Mouse (Mus musculus) spleen, adult 18-20 months (tissue): ENCODE data around the gene Mdk.

Experiments
- DNase-seq, 2 experiments: peaks; one replicate each; pipeline ENCODE4 v3.0.0; 2022; ENCODE audit warnings: mixed read lengths in 2 of 2

The Mdk gene

DNA sequence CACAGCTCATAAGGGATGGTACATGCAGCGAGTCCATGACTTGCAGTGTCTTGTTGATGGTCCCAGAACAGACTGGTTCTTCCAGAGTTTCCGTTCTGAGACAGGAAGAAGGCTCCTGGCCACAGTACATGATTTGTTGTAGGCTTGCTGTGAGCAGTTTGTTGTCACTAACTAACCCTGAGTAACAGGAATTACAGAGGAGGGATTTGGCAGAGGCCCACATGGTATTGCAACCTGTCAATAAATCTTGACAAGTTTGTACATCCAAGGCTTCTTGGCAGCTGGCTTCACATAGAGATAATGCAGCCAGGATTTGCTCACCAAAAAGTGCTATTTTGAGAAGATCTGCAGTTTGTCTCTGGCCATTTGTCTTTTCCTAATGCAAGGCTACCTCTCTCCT is 26.0 kb downstream of the Mdk start:
- DNase-seq: no peak

DNA sequence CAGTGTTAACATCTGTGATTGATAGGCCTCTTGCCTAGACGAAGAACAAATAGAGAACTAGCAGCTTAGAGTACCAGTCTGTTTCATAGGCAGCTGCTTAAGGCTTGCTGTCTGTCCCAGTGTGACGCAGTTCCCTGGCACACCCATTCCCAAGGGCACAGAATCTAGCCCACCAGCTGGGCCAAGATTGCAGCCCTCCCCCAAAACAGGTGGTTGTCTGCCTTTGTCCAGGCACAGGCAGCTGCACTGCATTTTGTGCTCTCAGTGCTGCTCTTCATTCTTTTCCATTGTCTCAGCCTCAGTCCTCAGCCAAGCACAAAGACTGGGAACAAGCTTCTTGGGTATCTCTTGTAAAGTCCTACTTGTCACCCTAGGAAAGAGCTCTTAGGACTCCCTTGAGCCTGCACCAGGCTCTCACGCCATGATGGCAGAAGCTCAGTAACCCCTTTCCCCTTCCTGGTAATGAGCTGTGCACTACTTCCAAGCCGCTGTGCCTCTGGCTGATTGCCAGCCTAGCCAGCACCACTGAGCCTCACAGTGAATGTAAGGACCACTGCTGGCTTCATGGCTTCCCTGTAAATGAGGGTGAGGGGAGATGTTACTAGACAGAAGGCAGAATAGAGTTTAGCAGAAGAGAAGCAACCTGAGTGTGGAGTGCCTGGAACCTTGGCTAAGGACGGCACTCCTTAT is 27.3 kb downstream of the Mdk start:
- DNase-seq: no peak

DNA sequence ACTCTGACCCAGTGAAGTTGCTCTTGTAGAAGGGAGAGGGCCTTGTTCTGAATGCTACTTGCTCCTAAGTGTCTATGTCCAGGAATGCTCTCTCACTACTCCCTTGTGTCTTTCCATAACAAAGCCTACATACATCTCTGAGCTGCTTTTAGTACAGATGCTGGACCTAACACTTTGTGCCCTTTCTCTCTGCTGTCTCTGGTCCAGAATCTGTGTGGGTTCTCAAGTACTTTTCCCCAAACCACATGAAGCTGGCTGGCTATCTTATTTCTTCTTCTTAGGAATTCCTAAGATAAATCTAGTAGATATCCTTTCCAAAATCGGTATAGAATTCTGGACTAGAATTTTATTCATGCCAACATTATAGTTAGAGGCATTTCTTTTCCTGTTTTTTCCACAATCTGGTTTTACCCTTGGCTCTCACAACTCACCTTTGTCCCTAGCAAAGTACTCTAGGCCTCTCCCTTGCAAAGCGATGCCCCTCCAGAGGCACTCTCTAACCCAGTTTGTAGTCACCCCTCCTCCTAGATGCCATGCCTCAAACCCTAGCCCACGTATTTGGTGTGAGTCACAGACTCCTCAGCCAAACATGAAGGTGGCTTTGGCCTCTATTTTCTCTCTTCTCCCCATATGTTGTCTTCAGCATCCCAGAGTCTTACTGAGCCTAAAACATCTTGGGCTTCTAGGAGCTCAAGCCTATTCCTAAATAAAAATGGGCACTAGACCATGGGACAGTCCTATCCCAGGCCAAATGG is 28.7 kb downstream of the Mdk start:
- DNase-seq: no peak

DNA sequence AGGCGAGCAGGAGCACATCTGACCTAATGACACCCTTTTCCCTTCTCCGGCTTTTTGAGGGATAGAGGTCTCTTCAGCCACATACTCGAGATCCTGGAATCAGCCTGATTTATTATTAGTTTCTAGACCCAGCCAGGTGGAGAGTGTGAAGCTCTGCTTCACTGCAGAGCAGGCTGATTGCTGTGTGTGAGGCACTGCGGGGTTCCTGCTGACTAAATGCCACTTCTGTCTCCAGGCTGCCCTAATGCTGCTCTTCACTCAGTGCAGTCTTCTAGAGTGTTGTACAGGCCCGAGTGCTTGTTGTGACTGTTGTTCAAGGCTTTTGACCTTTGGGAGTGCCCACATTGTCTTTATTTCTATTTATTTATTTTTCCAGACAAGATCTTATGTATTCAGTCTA is 29.8 kb downstream of the Mdk start:
- no peak for DNase-seq

DNA sequence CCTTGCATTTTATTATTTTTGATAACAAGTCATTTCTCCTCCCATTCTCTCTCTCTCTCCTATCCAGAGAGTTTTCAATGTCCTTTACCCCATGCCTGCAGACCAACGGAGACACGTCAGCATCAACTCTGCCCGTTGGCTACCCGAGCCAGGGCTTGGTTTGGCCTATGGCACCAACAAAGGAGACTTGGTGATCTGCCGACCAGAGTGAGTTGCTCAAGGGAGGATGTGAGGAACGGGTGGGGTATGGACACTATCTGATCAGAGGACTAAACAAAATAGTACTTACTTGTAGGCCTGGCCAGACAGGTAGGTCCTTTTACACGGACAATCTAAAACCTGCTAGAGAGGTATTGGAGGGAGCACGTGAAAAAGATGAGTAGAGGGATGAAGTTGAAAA is 31.7 kb downstream of the Mdk start:
- no peak for DNase-seq

DNA sequence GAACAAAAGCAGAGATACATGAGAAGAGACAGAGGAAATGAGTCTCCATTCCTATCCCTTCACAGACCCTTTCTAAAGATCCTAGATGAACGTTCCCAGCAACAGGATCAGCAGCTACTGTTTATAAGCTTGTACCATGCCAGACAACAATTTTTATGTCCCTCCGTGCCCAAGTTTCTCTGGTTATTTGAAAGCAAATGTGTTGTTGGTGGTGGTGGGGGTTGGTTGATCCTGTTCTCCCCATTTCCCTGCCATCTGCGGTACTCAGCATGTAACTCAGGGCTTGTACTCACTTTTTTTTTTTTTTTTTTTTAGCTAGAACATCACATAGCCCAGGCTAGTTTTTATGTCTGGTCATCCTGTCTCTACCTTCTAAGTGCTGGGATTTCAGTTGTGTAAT is 33.0 kb downstream of the Mdk start:
- DNase-seq: no peak

DNA sequence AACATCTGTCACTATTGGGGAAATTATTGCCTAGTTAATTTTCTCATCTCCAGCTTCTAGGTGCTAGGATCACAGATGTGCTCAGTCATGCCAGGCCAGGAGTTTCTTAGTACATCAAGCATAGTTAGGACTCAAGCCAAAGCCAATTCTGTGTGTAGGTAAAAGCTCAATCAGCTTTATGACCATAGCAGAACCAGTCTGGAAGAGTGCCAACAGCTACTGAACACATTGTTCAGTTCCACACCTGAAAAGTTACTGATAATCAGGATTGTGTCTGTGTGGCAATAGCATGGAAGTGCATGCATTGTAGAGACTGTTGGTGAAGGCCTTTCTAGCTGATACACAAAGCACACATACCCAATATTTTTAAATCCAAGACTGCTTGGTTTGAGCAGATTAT is 34.1 kb downstream of the Mdk start:
- DNase-seq: no peak

DNA sequence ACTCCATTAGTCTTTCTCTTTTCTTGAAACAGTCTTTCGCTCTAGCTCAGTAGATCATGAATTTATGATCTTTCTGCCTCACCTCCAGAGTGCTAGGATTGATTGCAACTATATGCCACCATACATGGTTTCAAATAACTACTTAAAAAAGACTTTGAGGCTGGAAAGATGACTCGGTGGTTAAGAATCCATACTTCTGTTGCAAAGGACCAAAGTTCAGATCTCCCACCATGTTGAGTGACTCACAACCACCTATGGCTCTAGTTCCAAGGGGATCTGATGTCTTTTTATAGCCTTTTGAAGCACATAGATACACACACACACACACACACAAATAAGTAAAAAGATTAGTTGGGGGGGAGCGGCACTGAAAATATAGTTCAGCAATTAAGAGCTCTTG is 36.7 kb downstream of the Mdk start:
- DNase-seq: no peak

DNA sequence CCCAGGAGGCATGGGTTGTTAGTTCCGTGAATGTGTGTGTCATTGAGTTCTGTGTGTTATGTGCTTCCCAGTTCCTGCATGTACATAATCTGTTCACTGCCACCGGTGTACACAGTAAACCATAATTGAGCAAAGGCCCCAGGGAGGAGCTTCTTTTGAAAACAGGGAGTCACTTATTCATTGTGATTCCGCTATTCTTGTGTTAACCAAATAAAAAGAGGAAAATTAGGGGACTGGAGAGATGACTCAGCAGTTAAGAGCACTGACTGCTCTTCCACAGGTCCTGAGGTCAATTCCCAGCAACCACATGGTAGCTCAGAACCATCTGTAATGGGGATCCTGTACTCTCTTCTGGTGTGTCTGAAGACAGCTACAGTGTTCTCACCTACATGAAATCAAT is 37.4 kb downstream of the Mdk start:
- DNase-seq: no peak

DNA sequence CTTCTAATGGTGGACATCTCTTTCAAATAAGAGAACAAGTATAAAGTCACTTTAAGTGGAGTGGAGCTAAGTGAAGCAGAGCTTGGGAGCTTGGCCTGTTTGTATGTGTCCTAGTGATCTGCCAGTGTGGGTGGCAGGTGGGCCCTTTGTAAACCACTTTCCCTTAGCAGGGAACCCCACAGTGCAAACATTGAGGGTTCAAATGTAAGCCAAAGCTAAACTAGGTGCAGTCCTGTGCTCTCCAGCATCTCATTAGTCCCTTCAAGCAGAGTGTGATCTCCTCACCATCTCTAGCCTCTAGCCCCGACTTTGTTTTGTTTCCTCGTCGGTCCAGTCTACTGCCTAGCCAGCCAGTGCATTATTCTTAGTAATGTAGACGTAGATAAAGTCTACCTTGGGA is 47.5 kb downstream of the Mdk start:
- no peak for DNase-seq

DNA sequence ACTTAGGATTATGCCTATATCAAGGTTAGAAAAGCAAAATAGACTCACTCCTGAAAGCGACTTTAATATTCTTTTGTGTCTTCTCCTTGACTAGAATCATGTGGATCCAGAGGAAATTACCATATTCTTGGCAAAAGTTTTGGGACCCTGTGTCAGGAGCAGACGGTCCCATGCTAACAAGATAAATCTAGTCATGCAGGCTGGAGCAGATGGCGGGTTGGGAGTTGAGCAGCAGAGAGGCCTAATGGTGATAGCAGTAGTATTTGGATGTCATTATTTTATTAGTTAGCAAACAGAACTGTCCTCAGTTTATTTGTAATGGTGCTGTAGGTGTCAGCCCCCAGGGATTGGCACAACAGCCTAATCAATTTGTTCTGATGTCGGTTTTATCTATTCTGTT is 48.1 kb downstream of the Mdk start:
- no peak for DNase-seq
